ENCODE assay signal across 10 mouse cellular contexts in genomic region chr12:78814437-78814836, GRCm38 (mm10). TPM values are rescaled to one million over a fixed set of nuclear protein-coding genes. Genes with fewer than 3 reads are reported as not detected.
DNase-seq lines count a peak whose midpoint lies in the region; ATAC-seq and TF ChIP-seq lines count a peak whose summit lies in the region.
"Had no signal": no experiment of that assay in that cellular context is flagged by ENCODE, and none has a peak within 500 bp of the region (broad histone marks: within the 10 kb centered on the region; RNA-seq: fewer than 3 reads in every experiment).

No protein-coding gene starts in this region.

- TF ChIP-seq EP300 in liver, postnatal 0 days (IDR thresholded peaks at IDR 0.05; ENCODE audit: low read depth): no peak

- no peaks in the 10 kb centered on the region for H3K36me3 ChIP-seq in liver, postnatal 0 days (replicated peaks; ENCODE audit: insufficient read depth, low read length)
- H3K36me3 ChIP-seq: hindbrain, embryonic 13.5 days; liver, embryonic 13.5 days had no signal

- intact Hi-C loops in gastrocnemius, adult 2 months (cut with DNase I): no loop called here

- peak; percentile 46 for TF ChIP-seq CTCF in gastrocnemius, adult 2 months (IDR thresholded peaks at IDR 0.05)
- peak; percentile 46 for TF ChIP-seq CTCF in liver, postnatal 0 days (IDR thresholded peaks at IDR 0.05; ENCODE audit: low read depth)

- no peak for ATAC-seq in liver, postnatal 0 days
- no peak for ATAC-seq in erythroid progenitor cell, adult 5-6 weeks (replicated peaks; ENCODE audit: low FRiP score, poor library complexity, severe bottlenecking)

- no peaks in the 10 kb centered on the region for H3K9me3 ChIP-seq in liver, postnatal 0 days (ENCODE audit: low read length)
- H3K9me3 ChIP-seq: hindbrain, embryonic 13.5 days; liver, embryonic 13.5 days had no signal

- no peaks in the 10 kb centered on the region for H3K4me1 ChIP-seq in liver, postnatal 0 days (ENCODE audit: insufficient read depth)
- H3K4me1 ChIP-seq: hindbrain, embryonic 13.5 days; liver, embryonic 13.5 days had no signal

- no peak overlapping the region for H3K27ac ChIP-seq in gastrocnemius, adult 2 months
- H3K27ac ChIP-seq in liver, postnatal 0 days (ENCODE audit: low read depth): no peak overlapping the region
- H3K27ac ChIP-seq: hindbrain, embryonic 13.5 days; liver, embryonic 13.5 days had no signal

- no peak for DNase-seq in gastrocnemius, adult 2 months
- DNase-seq in gastrocnemius, postnatal 4 days (ENCODE audit: low spot score in 2 of 2): no peak
- DNase-seq in liver, postnatal 0 days: no peak
- no peak for DNase-seq in liver
- DNase-seq in NIH3T3 (ENCODE audit: low read depth): peak; percentile 9
- DNase-seq in naive thymus-derived CD4-positive, alpha-beta T cell, adult 2 months (ENCODE audit: low read depth): peak; percentile 7
- DNase-seq: cerebellum, postnatal 25 days; liver, embryonic 13.5 days had no signal

- no peaks in the 10 kb centered on the region for H3K27me3 ChIP-seq in liver, postnatal 0 days (ENCODE audit: insufficient read depth, low read length)
- H3K27me3 ChIP-seq: hindbrain, embryonic 13.5 days; liver, embryonic 13.5 days had no signal

- H3K4me3 ChIP-seq in gastrocnemius, adult 2 months: no peak overlapping the region
- H3K4me3 ChIP-seq in liver, postnatal 0 days (ENCODE audit: low read depth, low read length): no peak overlapping the region
- H3K4me3 ChIP-seq: hindbrain, embryonic 13.5 days; liver, embryonic 13.5 days had no signal

- no peak overlapping the region for H3K4me2 ChIP-seq in liver, postnatal 0 days (ENCODE audit: low read depth, low read length)
- H3K4me2 ChIP-seq: hindbrain, embryonic 13.5 days; liver, embryonic 13.5 days had no signal

- no peak overlapping the region for H3K9ac ChIP-seq in liver, postnatal 0 days (replicated peaks)
- H3K9ac ChIP-seq: hindbrain, embryonic 13.5 days; liver, embryonic 13.5 days had no signal

RNA-seq across cellular contexts. Expression of gene Atp6v1d, which starts 47.0 kb away (rescaled TPM):
- 10 to 100 TPM; 59.8 to 66.2 TPM for total RNA-seq in gastrocnemius, adult 2 months (2021)
- total RNA-seq in gastrocnemius, postnatal 4 days (2021): 10 to 100 TPM; 42.8 to 44.4 TPM
- polyA plus RNA-seq in liver, postnatal 0 days (2015; fragmentation: Nextera tagmentation; extraction: Ambion mirVana): 36.1 and 36.3 TPM in 2 replicates
- total RNA-seq in erythroid progenitor cell, adult 5-6 weeks (2015; ENCODE audit: low replicate concordance): 70.6 and 96.0 TPM in 2 replicates
- total RNA-seq in erythroid progenitor cell, adult 5-6 weeks (2017; ENCODE audit: low replicate concordance): 63.5 and 94.6 TPM in 2 replicates

RNA-seq across cellular contexts. Expression of gene Eif2s1, which starts 47.2 kb away (rescaled TPM):
- total RNA-seq in gastrocnemius, adult 2 months (2021): 10 to 100 TPM; 38.8 to 44.9 TPM
- total RNA-seq in gastrocnemius, postnatal 4 days (2021): 10 to 100 TPM; 51.1 to 56.9 TPM
- polyA plus RNA-seq in liver, postnatal 0 days (2015; fragmentation: Nextera tagmentation; extraction: Ambion mirVana): 83.0 and 88.8 TPM in 2 replicates
- 28.5 and 66.7 TPM in 2 replicates for total RNA-seq in erythroid progenitor cell, adult 5-6 weeks (2015; ENCODE audit: low replicate concordance)
- 34.2 and 35.0 TPM in 2 replicates for total RNA-seq in erythroid progenitor cell, adult 5-6 weeks (2017; ENCODE audit: low replicate concordance)

Comparison
In these comparisons a context has a peak if more than half of its experiments do, and no peak if none do; other contexts are left out.
1. DNase-seq: peak in NIH3T3 (single experiment) and naive thymus-derived CD4-positive, alpha-beta T cell, adult 2 months (single experiment); none in gastrocnemius, adult 2 months (single experiment), gastrocnemius, postnatal 4 days (0 of 2), liver, postnatal 0 days (single experiment) and liver (single experiment).